Comparison of ENCODE assay signal across 15 mouse cellular contexts in the genomic region with DNA sequence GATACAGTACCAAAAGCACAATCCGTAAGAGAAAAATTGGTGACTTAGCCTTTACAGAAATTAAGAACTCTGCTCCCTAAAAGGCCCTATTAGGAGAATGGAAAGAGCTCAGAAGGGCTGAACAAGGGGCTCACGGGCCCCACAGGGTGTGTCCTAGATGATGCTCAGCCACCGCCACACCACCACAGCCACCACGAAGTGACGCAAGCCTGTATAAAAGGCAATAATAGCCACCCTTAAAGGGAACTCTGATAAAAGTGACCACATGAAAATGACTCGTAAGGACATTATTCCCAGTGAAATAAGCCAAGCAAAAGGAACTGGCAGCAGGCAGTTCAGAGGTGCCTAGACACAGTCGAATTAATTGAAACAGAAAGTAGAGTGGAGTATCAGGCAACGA.
"Had no signal": no experiment of that assay in that cellular context is flagged by ENCODE, and none has a peak within 500 bp of the region (broad histone marks: within the 10 kb centered on the region; RNA-seq: fewer than 3 reads in every experiment).

No protein-coding gene starts in this region.

- H3K4me1 ChIP-seq: liver, embryonic 15.5 days had no signal

- H3K27ac ChIP-seq: layer of hippocampus, adult 2 months; limb, embryonic 10.5 days; liver, embryonic 15.5 days; midbrain, embryonic 12.5 days had no signal

- H3K4me3 ChIP-seq: layer of hippocampus, adult 2 months; limb, embryonic 10.5 days; liver, embryonic 15.5 days; midbrain, embryonic 12.5 days had no signal

- H3K36me3 ChIP-seq: limb, embryonic 10.5 days; liver, embryonic 15.5 days; midbrain, embryonic 12.5 days had no signal

- ATAC-seq: lung, postnatal 0 days; midbrain, embryonic 16.5 days had no signal

- DNase-seq: kidney, postnatal 10 days; kidney, postnatal 4 days; lung, adult 2 months; lung, postnatal 36 days; right cerebral cortex, postnatal 4 days; spleen, adult 18-20 months; thymus, adult 18-20 months; thymus, postnatal 14 days had no signal

- H3K4me2 ChIP-seq: liver, embryonic 11.5 days; liver, embryonic 15.5 days; midbrain, embryonic 12.5 days had no signal

- H3K9ac ChIP-seq: liver, embryonic 15.5 days; midbrain, embryonic 12.5 days had no signal

- H3K9me3 ChIP-seq: limb, embryonic 10.5 days; liver, embryonic 15.5 days; midbrain, embryonic 12.5 days had no signal
